Mouse (Mus musculus) heart, embryonic 12.5 days (tissue): ENCODE data around the gene Gtf3c2. TPM values are rescaled to one million over a fixed set of nuclear protein-coding genes. Genes with fewer than 3 reads are reported as not detected.

ENCODE experiments used
- polyA plus RNA-seq: library from polyadenylated mRNA; unstranded; fragments of >200 nt; fragmentation: Nextera tagmentation; extraction: Ambion mirVana; gene quantifications from 2 replicates; pipeline ENCODE4 v1.2.1, GENCODE M21; 2016

Gene Gtf3c2
- polyA plus RNA-seq, 1 experiment from 2014 or later, result 58.8 TPM

Other genes starting within 250 kb of the Gtf3c2 start
- 4.9 and 5.2 TPM in 2 replicates for gene Cgref1, start 234.6 kb downstream of the Gtf3c2 start, polyA plus RNA-seq
- gene Preb, start 219.8 kb downstream of the Gtf3c2 start, polyA plus RNA-seq, result 86.0 and 89.0 TPM in 2 replicates
- 0.18 and 0.22 TPM in 2 replicates for gene Tcf23, start 211.5 kb downstream of the Gtf3c2 start, polyA plus RNA-seq
- gene Atraid, start 131.8 kb downstream of the Gtf3c2 start, polyA plus RNA-seq, result 102 and 107 TPM in 2 replicates
- 7.9 and 8.0 TPM in 2 replicates for gene Slc5a6, start 131.2 kb downstream of the Gtf3c2 start, polyA plus RNA-seq
- 38.4 and 39.2 TPM in 2 replicates for gene Cad, start 125.4 kb downstream of the Gtf3c2 start, polyA plus RNA-seq
- not detected in 2 replicates for gene Dnajc5g, start 73.9 kb downstream of the Gtf3c2 start, polyA plus RNA-seq
- 0.39 and 0.47 TPM in 2 replicates for gene Slc30a3, start 71.9 kb downstream of the Gtf3c2 start, polyA plus RNA-seq
- gene Trim54, start 63.4 kb downstream of the Gtf3c2 start, polyA plus RNA-seq, result 12.8 and 12.9 TPM in 2 replicates
- gene Ucn, start 41.3 kb downstream of the Gtf3c2 start, polyA plus RNA-seq, result 0.38 TPM in 1 of 2 replicates, not detected in the other
- 66.8 and 68.8 TPM in 2 replicates for gene Mpv17, start 25.9 kb downstream of the Gtf3c2 start, polyA plus RNA-seq
- gene Gm29609, start 233 bp downstream of the Gtf3c2 start, polyA plus RNA-seq, result 1.0 and 1.3 TPM in 2 replicates
- gene Snx17, start 13.1 kb upstream of the Gtf3c2 start, polyA plus RNA-seq, result 112 and 116 TPM in 2 replicates
- 52.3 and 60.5 TPM in 2 replicates for gene Eif2b4, start 13.3 kb upstream of the Gtf3c2 start, polyA plus RNA-seq
- 9.9 and 10.5 TPM in 2 replicates for gene Zfp513, start 22.2 kb upstream of the Gtf3c2 start, polyA plus RNA-seq
- 111 and 112 TPM in 2 replicates for gene Ppm1g, start 40.5 kb upstream of the Gtf3c2 start, polyA plus RNA-seq
- gene Nrbp1, start 60.7 kb upstream of the Gtf3c2 start, polyA plus RNA-seq, result 127 and 137 TPM in 2 replicates
- 0.34 TPM in 1 of 2 replicates, not detected in the other for gene Gm9970, start 61.1 kb upstream of the Gtf3c2 start, polyA plus RNA-seq
- 7.4 and 7.5 TPM in 2 replicates for gene Krtcap3, start 71.5 kb upstream of the Gtf3c2 start, polyA plus RNA-seq
- 33.9 and 34.0 TPM in 2 replicates for gene Ift172, start 111.0 kb upstream of the Gtf3c2 start, polyA plus RNA-seq
- gene Fndc4, start 115.9 kb upstream of the Gtf3c2 start, polyA plus RNA-seq, result 25.8 and 32.3 TPM in 2 replicates
- 0.19 TPM in 1 of 2 replicates, not detected in the other for gene Gckr, start 117.3 kb upstream of the Gtf3c2 start, polyA plus RNA-seq